Mouse (Mus musculus) effector memory CD4-positive, alpha-beta T cell, adult 7 months (primary cell): Measurements from ENCODE around the gene Rnase11. TPM values are rescaled to one million over a fixed set of nuclear protein-coding genes. Genes with fewer than 3 reads are reported as not detected.

Experiments used
- polyA plus RNA-seq: library from polyadenylated mRNA; unstranded; fragments of 100-300 nt; shearing (Covaris generic); gene quantifications from one replicate; pipeline ENCODE4 v1.2.1, GENCODE M21; 2017

The Rnase11 gene
- not detected for polyA plus RNA-seq

GRCm38 (mm10) chr14:51050063-51050462, at the start of gene Rnase11:
TSS of gene Rnase11 (minus strand) at chr14:51050163.

GRCm38 (mm10) chr14:51090921-51091900, 41.2 kb upstream of the Rnase11 start, which contains the start of the genes Rnase4 and Ang:
TSS of gene Rnase4 (plus strand) at chr14:51091077.
TSS of gene Ang (plus strand) at chr14:51091150.

GRCm38 (mm10) chr14:51074335-51074734, 24.4 kb upstream of the Rnase11 start, which contains the start of gene Olfr750:
TSS of gene Olfr750 (minus strand) at chr14:51074435.

GRCm38 (mm10) chr14:51057401-51057831, 7.5 kb upstream of the Rnase11 start, which contains the start of gene Rnase12:
TSS of gene Rnase12 (minus strand) at chr14:51057661.

GRCm38 (mm10) chr14:51041769-51042168, 8.2 kb downstream of the Rnase11 start, which contains the start of gene Rnase9:
TSS of gene Rnase9 (minus strand) at chr14:51041869.

GRCm38 (mm10) chr14:51007152-51007801, 42.7 kb downstream of the Rnase11 start, which contains the start of gene Rnase10:
TSS of gene Rnase10 (plus strand) at chr14:51007751.

Other genes starting within 250 kb of the Rnase11 start
- gene Ccnb1ip1, start 242.4 kb downstream of the Rnase11 start, polyA plus RNA-seq = not detected
- gene Parp2, start 242.3 kb downstream of the Rnase11 start, polyA plus RNA-seq = 62.2 TPM
- gene Tep1, start 179.6 kb downstream of the Rnase11 start, polyA plus RNA-seq = 14.5 TPM
- 0.41 TPM for gene Klhl33, start 152.7 kb downstream of the Rnase11 start, polyA plus RNA-seq
- gene Osgep, start 125.3 kb downstream of the Rnase11 start, polyA plus RNA-seq = 83.6 TPM
- 33.1 TPM for gene Apex1, start 125.2 kb downstream of the Rnase11 start, polyA plus RNA-seq
- 138 TPM for gene Pip4p1, start 119.3 kb downstream of the Rnase11 start, polyA plus RNA-seq
- gene Pnp, start 119.1 kb downstream of the Rnase11 start, polyA plus RNA-seq = 40.7 TPM
- not detected for gene Gm49342, start 105.6 kb downstream of the Rnase11 start, polyA plus RNA-seq
- gene Pnp2, start 94.2 kb downstream of the Rnase11 start, polyA plus RNA-seq = not detected
- gene Rnase10, start 42.4 kb downstream of the Rnase11 start, polyA plus RNA-seq = not detected
- gene Rnase9, start 8.3 kb downstream of the Rnase11 start, polyA plus RNA-seq = 0.32 TPM
- not detected for gene Rnase12, start 7.5 kb upstream of the Rnase11 start, polyA plus RNA-seq
- not detected for gene Olfr750, start 24.3 kb upstream of the Rnase11 start, polyA plus RNA-seq
- 8.5 TPM for gene Rnase4, start 40.9 kb upstream of the Rnase11 start, polyA plus RNA-seq
- gene Ang, start 41.0 kb upstream of the Rnase11 start, polyA plus RNA-seq = 3.5 TPM
- gene Eddm3b, start 64.3 kb upstream of the Rnase11 start, polyA plus RNA-seq = not detected
- gene Rnase6, start 73.7 kb upstream of the Rnase11 start, polyA plus RNA-seq = not detected
- gene Rnase1, start 96.6 kb upstream of the Rnase11 start, polyA plus RNA-seq = not detected
- gene Rnase2b, start 112.1 kb upstream of the Rnase11 start, polyA plus RNA-seq = not detected
- gene Ang2, start 149.0 kb upstream of the Rnase11 start, polyA plus RNA-seq = not detected
- not detected for gene Ear14, start 153.2 kb upstream of the Rnase11 start, polyA plus RNA-seq
- not detected for gene Rnase2a, start 205.9 kb upstream of the Rnase11 start, polyA plus RNA-seq